Mouse (Mus musculus): ENCODE data around the gene Baiap2l2.

- TF ChIP-seq POLR2A (IDR thresholded peaks at IDR 0.05; ENCODE audit: insufficient read depth, low read depth, low read length) (no peak), CTCF (IDR thresholded peaks at IDR 0.05) (no peak), EP300 (IDR thresholded peaks at IDR 0.05; ENCODE audit: insufficient read depth, low read depth, low read length) (no peak)
Measured at GRCm38 (mm10) chr15:79268521-79268920, 16.8 kb downstream of the Baiap2l2 start.

Measured in heart, adult 2 months (tissue).